Mouse (Mus musculus): ENCODE results near the gene Grn.
A peak's percentile ranks its signal among the peaks of the same experiment; 100 is the strongest.

Grn gene

GRCm38 (mm10) chr11:102443740-102444139 is 13.6 kb downstream of the Grn start:
- DNase-seq (ENCODE audit: low spot score in 2 of 2), result no peak

- no peak for DNase-seq (ENCODE audit: low spot score in 2 of 2)
These were observed 14.2 kb downstream of the Grn start for GRCm38 (mm10) chr11:102444321-102444720.

- DNase-seq (ENCODE audit: low spot score in 2 of 2), result no peak
These were observed 14.7 kb downstream of the Grn start for GRCm38 (mm10) chr11:102444781-102445180.

- peak; percentile 61 to 67 for DNase-seq (ENCODE audit: low spot score in 2 of 2)
These were observed 15.3 kb downstream of the Grn start for GRCm38 (mm10) chr11:102445264-102445890.

GRCm38 (mm10) chr11:102445891-102446361 is 15.8 kb downstream of the Grn start:
- DNase-seq (ENCODE audit: low spot score in 2 of 2), result peak in 1 of 2 experiments; percentile 66

- DNase-seq (ENCODE audit: low spot score in 2 of 2), result no peak
These were observed 16.7 kb downstream of the Grn start for GRCm38 (mm10) chr11:102446581-102447461.

- DNase-seq (ENCODE audit: low spot score in 2 of 2), result peak; percentile 50 to 58
These were observed 17.4 kb downstream of the Grn start, which contains the start of gene Fam171a2 for GRCm38 (mm10) chr11:102447497-102447896. TSS of gene Fam171a2 (minus strand) at chr11:102447682.

- no peak for DNase-seq (ENCODE audit: low spot score in 2 of 2)
These were observed 18.2 kb downstream of the Grn start for GRCm38 (mm10) chr11:102448327-102448726.

GRCm38 (mm10) chr11:102449043-102450008 is 19.2 kb downstream of the Grn start:
- no peak for DNase-seq (ENCODE audit: low spot score in 2 of 2)

- no peak for DNase-seq (ENCODE audit: low spot score in 2 of 2)
These were observed 23.0 kb downstream of the Grn start for GRCm38 (mm10) chr11:102453131-102453530.

- DNase-seq (ENCODE audit: low spot score in 2 of 2), result peak; percentile 47 to 62
These were observed 25.8 kb downstream of the Grn start for GRCm38 (mm10) chr11:102455740-102456396.

GRCm38 (mm10) chr11:102460541-102460940 is 30.4 kb downstream of the Grn start:
- no peak for DNase-seq (ENCODE audit: low spot score in 2 of 2)

GRCm38 (mm10) chr11:102461764-102462163 is 31.6 kb downstream of the Grn start:
- no peak for DNase-seq (ENCODE audit: low spot score in 2 of 2)

- DNase-seq (ENCODE audit: low spot score in 2 of 2), result no peak
These were observed 34.8 kb downstream of the Grn start for GRCm38 (mm10) chr11:102464901-102465300.

- peak; percentile 76 to 83 for DNase-seq (ENCODE audit: low spot score in 2 of 2)
These were observed 35.8 kb downstream of the Grn start for GRCm38 (mm10) chr11:102465713-102466436.

GRCm38 (mm10) chr11:102467041-102467631 is 37.0 kb downstream of the Grn start:
- DNase-seq (ENCODE audit: low spot score in 2 of 2), result peak; percentile 98

GRCm38 (mm10) chr11:102469648-102470357 is 39.7 kb downstream of the Grn start, which contains the start of gene Itga2b:
TSS of gene Itga2b (minus strand) at chr11:102470122.
- no peak for DNase-seq (ENCODE audit: low spot score in 2 of 2)

GRCm38 (mm10) chr11:102475027-102475426 is 44.9 kb downstream of the Grn start:
- no peak for DNase-seq (ENCODE audit: low spot score in 2 of 2)

GRCm38 (mm10) chr11:102478671-102479070 is 48.6 kb downstream of the Grn start:
- no peak for DNase-seq (ENCODE audit: low spot score in 2 of 2)
